Mouse (Mus musculus) ES-E14 (cell line): Measurements from ENCODE around the gene Mindy2. TPM values are rescaled to one million over a fixed set of nuclear protein-coding genes. Genes with fewer than 3 reads are reported as not detected.

ENCODE experiments used
- DNase-seq: peaks from one replicate; pipeline ENCODE4 v3.0.0-alpha.2; 2013; ENCODE audit warnings: low read depth, low spot score
- H3K27ac ChIP-seq: 2 replicates; pipeline ENCODE4 v1.5.1; 2012; ENCODE audit warnings: low read depth, mild to moderate bottlenecking, low read length, moderate library complexity, mixed read lengths; ENCODE audit not compliant: poor library complexity, insufficient read depth, severe bottlenecking
- H3K36me3 ChIP-seq: 2 replicates; pipeline ENCODE4 v1.6.1; 2012; ENCODE audit warnings: mild to moderate bottlenecking, low read length, moderate library complexity, mixed read lengths; ENCODE audit not compliant: control insufficient read depth, poor library complexity, insufficient read depth, severe bottlenecking
- H3K4me1 ChIP-seq, 2 experiments: fragments of 150-350 bp in 1 of 2; sonication (generic) in 1 of 2; 2 replicates each; pipeline ENCODE4 v1.6.1; 2012; ENCODE audit warnings: low read length in 2 of 2, mild to moderate bottlenecking in 1 of 2, mixed read lengths in 1 of 2; ENCODE audit not compliant: control insufficient read depth in 2 of 2, insufficient read depth in 2 of 2, poor library complexity in 1 of 2
- H3K4me3 ChIP-seq, 2 experiments: fragments of 150-350 bp in 1 of 2; sonication (generic) in 1 of 2; 2 replicates each; pipeline ENCODE4 v1.5.1; 2012; ENCODE audit warnings: low read length in 2 of 2, low read depth in 1 of 2, mild to moderate bottlenecking in 1 of 2, mixed read lengths in 1 of 2; ENCODE audit not compliant: insufficient read depth in 1 of 2, poor library complexity in 1 of 2, severe bottlenecking in 1 of 2
- H3K9ac ChIP-seq: 2 replicates; pipeline ENCODE4 v1.6.1; 2012; ENCODE audit warnings: low read depth, mild to moderate bottlenecking, low read length, mixed read lengths; ENCODE audit not compliant: poor library complexity, insufficient read depth, severe bottlenecking
- H3K9me3 ChIP-seq: fragments of 150-350 bp; sonication (generic); 2 replicates; pipeline ENCODE4 v1.6.1; 2012; ENCODE audit warnings: low read depth, mild to moderate bottlenecking, low read length; ENCODE audit not compliant: control insufficient read depth, insufficient read depth
- CHD2 ChIP-seq: IDR thresholded peaks from 2 replicates; pipeline ENCODE4 v1.6.1; 2014; ENCODE audit warnings: mild to moderate bottlenecking, low read depth, low read length, inconsistent platforms
- HCFC1 ChIP-seq: IDR thresholded peaks from 2 replicates; pipeline ENCODE4 v1.6.1; 2012; ENCODE audit warnings: low read length, inconsistent platforms, borderline replicate concordance; ENCODE audit not compliant: insufficient read depth
- MAFK ChIP-seq: IDR thresholded peaks from 2 replicates; pipeline ENCODE4 v1.6.1; 2014; ENCODE audit warnings: mild to moderate bottlenecking, low read depth, low read length, inconsistent platforms; ENCODE audit not compliant: insufficient read depth
- ZC3H11A ChIP-seq: IDR thresholded peaks from 2 replicates; pipeline ENCODE4 v1.6.1; 2012; ENCODE audit warnings: low read depth, mild to moderate bottlenecking, inconsistent platforms, low read length, borderline replicate concordance
- ZNF384 ChIP-seq: IDR thresholded peaks from 2 replicates; pipeline ENCODE4 v1.6.1; 2012; ENCODE audit warnings: low read depth, low read length, inconsistent platforms
- in situ Hi-C, 2 experiments: fragments of 600-800 bp; cut with MboI; formaldehyde crosslinking; loops; one replicate each; pipeline ENCODE4 v1.15.1; 2025; ENCODE audit warnings: low sequenced_read_pairs in 2 of 2, inconsistent platforms in 1 of 2; ENCODE audit not compliant: unreplicated experiment in 2 of 2
- total RNA-seq: library from RNA; depleted of rRNA; stranded (reverse); fragments of 300-350 nt; gene quantifications from 2 replicates; pipeline ENCODE4 v1.2.3, GENCODE M21; 2012

The Mindy2 gene
- total RNA-seq, 1 experiment, result 0.98 TPM

GRCm38 (mm10) chr9:70691772-70692693 is 35.1 kb upstream of the Mindy2 start:
- no peaks in the 10 kb centered on the region for H3K4me1 ChIP-seq
- no peak overlapping the region for H3K9ac ChIP-seq
- H3K4me3 ChIP-seq, result no peak overlapping the region
- H3K36me3 ChIP-seq, result no peaks in the 10 kb centered on the region
- TF ChIP-seq ZC3H11A (no peak), HCFC1 (no peak), ZNF384 (no peak), CHD2 (no peak), MAFK (no peak)
- in situ Hi-C loops, result no loop called here
- H3K9me3 ChIP-seq, result no peaks in the 10 kb centered on the region
- H3K27ac ChIP-seq, result no peak overlapping the region
- no peak for DNase-seq

GRCm38 (mm10) chr9:70690579-70690978 is 33.6 kb upstream of the Mindy2 start:
- in situ Hi-C loops, result no loop called here

GRCm38 (mm10) chr9:70689926-70690325 is 33.0 kb upstream of the Mindy2 start:
- H3K9ac ChIP-seq, result no peak overlapping the region
- H3K4me1 ChIP-seq, result no peaks in the 10 kb centered on the region
- H3K27ac ChIP-seq, result no peak overlapping the region
- H3K36me3 ChIP-seq, result no peaks in the 10 kb centered on the region
- H3K4me3 ChIP-seq, result no peak overlapping the region
- in situ Hi-C loops, result no loop called here
- TF ChIP-seq ZNF384 (no peak), MAFK (no peak), CHD2 (no peak), HCFC1 (no peak), ZC3H11A (no peak)
- no peak for DNase-seq
- H3K9me3 ChIP-seq, result no peaks in the 10 kb centered on the region

More at GRCm38 (mm10) chr9:70690579-70690978, 33.6 kb upstream of the Mindy2 start:
- TF ChIP-seq ZC3H11A, result no peak
- TF ChIP-seq MAFK, result no peak
- TF ChIP-seq ZNF384, result no peak
- TF ChIP-seq HCFC1, result no peak
- no peak for TF ChIP-seq CHD2
- DNase-seq, result no peak
- no peak overlapping the region for H3K9ac ChIP-seq
- H3K36me3 ChIP-seq, result no peaks in the 10 kb centered on the region
- no peaks in the 10 kb centered on the region for H3K9me3 ChIP-seq
- no peak overlapping the region for H3K4me3 ChIP-seq
- no peaks in the 10 kb centered on the region for H3K4me1 ChIP-seq
- H3K27ac ChIP-seq, result no peak overlapping the region

- Histone ChIP-seq H3K9ac (no peak overlapping the region), H3K36me3 (no peaks in the 10 kb centered on the region), H3K9me3 (no peaks in the 10 kb centered on the region), H3K4me3 (no peak overlapping the region), H3K27ac (no peak overlapping the region), H3K4me1 (no peaks in the 10 kb centered on the region)
- no peak for DNase-seq
- no peak for TF ChIP-seq CHD2
- no peak for TF ChIP-seq ZNF384
- TF ChIP-seq ZC3H11A, result no peak
- no peak for TF ChIP-seq MAFK
- TF ChIP-seq HCFC1, result no peak
- in situ Hi-C loops, result no loop called here
These were observed 31.5 kb upstream of the Mindy2 start for GRCm38 (mm10) chr9:70688301-70688968.
